Mouse (Mus musculus): ENCODE measurements around the gene Slc7a7. TPM values are rescaled to one million over a fixed set of nuclear protein-coding genes. Genes with fewer than 3 reads are reported as not detected.
"Not testable (repeated sequence)": the region's sequence is repeated elsewhere in the genome, so short reads cannot be mapped to it uniquely, and the experiment has no call there.

Gene Slc7a7
- total and polyA plus RNA-seq, 2 experiments from 2014 or later = 2.4 to 7.7 TPM

DNA sequence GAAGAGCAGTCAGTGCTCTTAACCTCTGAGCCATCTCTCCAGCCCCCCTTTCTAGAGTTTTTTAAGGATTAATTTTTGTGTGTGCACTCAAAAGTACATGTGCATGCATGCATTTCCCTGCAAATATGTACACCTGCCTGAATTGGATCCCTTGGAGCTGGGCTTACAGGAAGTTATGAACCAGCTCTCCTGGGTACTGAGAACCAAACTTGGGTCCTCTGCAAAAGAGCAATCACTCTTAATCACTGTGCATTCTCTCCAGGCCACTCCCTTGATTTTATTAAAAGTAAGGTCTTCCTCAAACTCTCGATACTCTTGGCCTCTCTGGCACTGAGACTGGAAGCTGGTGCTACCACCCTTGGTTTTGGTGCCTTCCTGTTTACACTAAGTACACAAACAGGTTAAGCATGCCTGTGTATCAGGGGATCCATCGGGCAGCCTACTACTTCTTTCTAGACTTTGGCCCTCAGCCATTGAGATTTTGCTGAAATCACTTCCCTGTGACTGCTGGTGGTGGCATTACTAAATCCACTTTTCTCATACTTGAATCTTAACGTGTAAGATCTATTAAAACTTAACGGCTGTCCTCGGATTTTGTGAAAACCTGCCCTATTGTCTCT is 52.4 kb downstream of the Slc7a7 start:
- peaks cover 47% of the 10 kb centered on the region for H3K36me3 ChIP-seq (ENCODE audit: insufficient read depth, low read length)
- no peaks in the 10 kb centered on the region for H3K9me3 ChIP-seq (ENCODE audit: low read length)
- no peaks in the 10 kb centered on the region; the same call in 1 of the 2 replicates for H3K4me1 ChIP-seq (ENCODE audit: insufficient read depth, low read length)
- TF ChIP-seq CTCF (IDR thresholded peaks at IDR 0.05) = no peak
- H3K27me3 ChIP-seq (ENCODE audit: insufficient read depth, low read length) = no peaks in the 10 kb centered on the region
- no peak overlapping the region for H3K9ac ChIP-seq (replicated peaks; ENCODE audit: low read length, poor library complexity, severe bottlenecking)
- ATAC-seq (ENCODE audit: low FRiP score) (no peak), DNase-seq (ENCODE audit: low spot score) (no peak)
- H3K27ac ChIP-seq (ENCODE audit: low read depth, low read length) = no peak overlapping the region
- 92% methylated on average over 5 of the region's 5 CpGs for WGBS
- H3K4me2 ChIP-seq (ENCODE audit: low read depth, low read length, poor library complexity, severe bottlenecking) = no peak overlapping the region
- no peak overlapping the region for H3K4me3 ChIP-seq (ENCODE audit: low read depth, low read length)

DNA sequence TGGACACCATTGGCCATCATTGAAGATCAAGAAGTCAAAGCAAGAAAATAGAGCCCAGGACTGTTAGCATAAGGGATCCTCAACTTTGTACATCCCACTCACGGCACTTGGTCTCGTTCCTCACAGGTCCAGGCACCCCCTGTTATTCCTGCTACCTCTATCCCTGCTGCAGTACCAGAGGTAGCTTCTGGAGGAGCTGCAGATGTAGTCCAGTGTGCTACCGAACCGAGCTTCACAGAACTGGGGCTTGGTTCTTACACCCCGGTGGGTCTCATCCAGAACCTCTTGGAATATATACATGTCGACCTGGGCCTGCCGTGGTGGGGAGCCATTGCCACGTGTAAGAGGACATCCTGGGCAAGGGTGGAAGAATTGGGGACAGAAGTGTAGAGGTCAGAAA is 54.4 kb downstream of the Slc7a7 start:
- no peaks in the 10 kb centered on the region for H3K27me3 ChIP-seq (ENCODE audit: insufficient read depth, low read length)
- H3K27ac ChIP-seq (ENCODE audit: low read depth, low read length) = no peak overlapping the region
- H3K4me3 ChIP-seq (ENCODE audit: low read depth, low read length) = no peak overlapping the region
- TF ChIP-seq CTCF (IDR thresholded peaks at IDR 0.05) = no peak
- H3K4me1 ChIP-seq (ENCODE audit: insufficient read depth, low read length) = no peaks in the 10 kb centered on the region; the same call in 1 of the 2 replicates
- H3K9ac ChIP-seq (replicated peaks; ENCODE audit: low read length, poor library complexity, severe bottlenecking) = no peak overlapping the region
- H3K9me3 ChIP-seq (ENCODE audit: low read length) = no peaks in the 10 kb centered on the region
- DNase-seq (ENCODE audit: low spot score) (no peak), ATAC-seq (ENCODE audit: low FRiP score) (no peak)
- H3K36me3 ChIP-seq (ENCODE audit: insufficient read depth, low read length) = peaks cover 28% of the 10 kb centered on the region
- 97% methylated on average over 8 of the region's 8 CpGs for WGBS
- H3K4me2 ChIP-seq (ENCODE audit: low read depth, low read length, poor library complexity, severe bottlenecking) = no peak overlapping the region

DNA sequence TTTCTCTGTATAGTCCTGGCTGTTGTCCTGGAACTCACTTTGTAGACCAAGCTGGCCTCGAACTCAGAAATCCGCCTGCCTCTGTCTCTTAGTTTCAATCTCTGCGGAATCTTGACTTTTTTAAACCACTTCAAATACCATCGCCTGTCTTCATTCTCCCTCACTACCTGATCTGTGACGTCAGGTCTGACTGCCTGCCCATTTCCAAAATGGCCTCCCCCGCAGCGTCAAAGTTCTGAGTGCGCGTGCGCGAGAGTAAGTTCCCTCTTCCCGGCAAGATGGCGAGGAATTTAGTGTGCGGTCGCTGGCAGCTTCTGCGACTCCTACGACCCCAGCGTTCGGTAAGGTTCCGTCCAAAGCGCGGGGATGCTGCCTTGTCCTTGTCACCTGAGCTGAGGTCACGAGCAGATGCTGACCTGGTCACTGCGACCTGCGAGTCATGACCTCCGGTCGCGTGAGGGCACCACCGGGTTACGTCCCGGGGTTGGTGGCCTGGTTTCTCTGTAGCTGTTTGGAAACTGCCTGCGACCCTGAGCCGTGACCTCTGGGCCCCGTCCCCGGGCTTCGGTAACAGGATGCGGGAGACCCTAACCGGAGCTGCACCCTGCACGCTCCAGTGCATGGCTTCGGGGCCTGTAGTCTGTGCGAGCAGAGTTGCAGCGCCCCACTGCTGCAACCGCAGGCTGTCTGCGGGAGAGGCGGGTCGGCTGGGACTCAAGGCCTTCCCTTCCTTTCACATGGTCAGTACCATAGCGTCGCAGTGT is 56.8 kb downstream of the Slc7a7 start, which contains the start of gene Oxa1l:
Gene Oxa1l (plus strand): TSS at position 258 of the 764 bp plus-strand sequence.
- WGBS = under 1% methylated on average over 48 of the region's 48 CpGs
- peak; percentile 50 for TF ChIP-seq CTCF (IDR thresholded peaks at IDR 0.05)

DNA sequence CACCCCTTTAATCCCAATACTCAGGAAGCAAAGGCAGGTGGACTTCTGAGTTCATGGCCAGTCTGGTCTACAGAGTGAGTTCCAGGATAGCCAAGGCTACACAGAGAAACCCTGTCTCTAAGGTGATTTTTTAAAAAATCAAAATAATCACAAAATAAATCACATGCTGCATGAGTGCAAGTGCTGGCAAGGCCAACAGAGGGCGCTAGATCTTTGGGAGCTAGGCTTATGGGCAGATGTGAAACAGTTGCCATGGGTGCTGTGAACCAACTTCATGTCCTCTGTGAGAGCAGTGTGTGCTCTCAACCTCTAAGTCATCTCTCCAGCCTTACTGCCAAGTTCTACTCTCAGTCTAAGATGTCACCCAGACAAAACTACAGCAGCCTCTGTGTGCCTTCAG is 63.2 kb downstream of the Slc7a7 start:
- no peak for DNase-seq (ENCODE audit: low spot score)
- no peaks in the 10 kb centered on the region for H3K36me3 ChIP-seq (ENCODE audit: insufficient read depth, low read length)
- no peak overlapping the region for H3K27ac ChIP-seq (ENCODE audit: low read depth, low read length)
- WGBS = 46% methylated on average over 1 of the region's 1 CpGs
- no peaks in the 10 kb centered on the region for H3K4me1 ChIP-seq (ENCODE audit: insufficient read depth, low read length)
- H3K9me3 ChIP-seq (ENCODE audit: low read length) = no peaks in the 10 kb centered on the region
- ATAC-seq (ENCODE audit: low FRiP score) = no peak
- no peak overlapping the region for H3K4me2 ChIP-seq (ENCODE audit: low read depth, low read length, poor library complexity, severe bottlenecking)
- H3K9ac ChIP-seq (replicated peaks; ENCODE audit: low read length, poor library complexity, severe bottlenecking) = no peak overlapping the region
- H3K27me3 ChIP-seq (ENCODE audit: insufficient read depth, low read length) = no peaks in the 10 kb centered on the region
- no peak overlapping the region for H3K4me3 ChIP-seq (ENCODE audit: low read depth, low read length)
- TF ChIP-seq CTCF (IDR thresholded peaks at IDR 0.05) = 0 out of 2 replicates have a peak, but pooled peaks have one; percentile 5

More for the DNA sequence above, 56.8 kb downstream of the Slc7a7 start, which contains the start of gene Oxa1l:
- DNase-seq (ENCODE audit: low spot score) (peak; percentile 95), ATAC-seq (ENCODE audit: low FRiP score) (peak; percentile 91)
- Histone ChIP-seq H3K9me3 (ENCODE audit: low read length) (no peaks in the 10 kb centered on the region), H3K27me3 (ENCODE audit: insufficient read depth, low read length) (no peaks in the 10 kb centered on the region), H3K4me1 (ENCODE audit: insufficient read depth, low read length) (no peaks in the 10 kb centered on the region; the same call in 1 of the 2 replicates), H3K36me3 (ENCODE audit: insufficient read depth, low read length) (peaks cover 9% of the 10 kb centered on the region; the same call in 1 of the 2 replicates), H3K4me3 (ENCODE audit: low read depth, low read length) (peak within 1 kb of the TSS; percentile 89), H3K27ac (ENCODE audit: low read depth, low read length) (peak within 1 kb of the TSS; percentile 82), H3K9ac (replicated peaks; ENCODE audit: low read length, poor library complexity, severe bottlenecking) (peak within 1 kb of the TSS; percentile 84), H3K4me2 (ENCODE audit: low read depth, low read length, poor library complexity, severe bottlenecking) (peak within 1 kb of the TSS; percentile 80)

DNA sequence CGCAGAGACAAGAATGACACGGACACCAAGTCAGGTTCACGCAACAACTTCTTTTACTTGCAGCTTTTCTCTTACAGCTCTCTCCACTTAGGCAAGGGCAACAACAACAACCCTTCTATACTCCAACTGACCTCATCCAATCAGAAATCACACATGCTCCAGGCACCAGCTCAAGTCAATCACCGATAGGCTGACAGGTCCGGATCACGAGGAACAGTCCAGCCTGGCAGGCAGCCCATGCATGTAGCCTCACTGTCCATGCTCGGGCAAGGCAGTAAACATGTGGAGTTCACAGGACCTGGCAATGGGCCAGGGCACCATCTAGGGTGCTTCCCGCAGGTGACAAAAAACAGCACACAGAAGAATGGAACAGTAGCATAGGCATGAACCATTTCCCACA is 65.3 kb downstream of the Slc7a7 start:
- Histone ChIP-seq H3K4me1 (ENCODE audit: insufficient read depth, low read length) (no peaks in the 10 kb centered on the region), H3K36me3 (ENCODE audit: insufficient read depth, low read length) (no peaks in the 10 kb centered on the region), H3K4me2 (ENCODE audit: low read depth, low read length, poor library complexity, severe bottlenecking) (no peak overlapping the region), H3K27me3 (ENCODE audit: insufficient read depth, low read length) (no peaks in the 10 kb centered on the region), H3K9ac (replicated peaks; ENCODE audit: low read length, poor library complexity, severe bottlenecking) (no peak overlapping the region), H3K4me3 (ENCODE audit: low read depth, low read length) (no peak overlapping the region), H3K9me3 (ENCODE audit: low read length) (0 out of 2 replicates have a peak, but pooled peaks cover 3% of the 10 kb centered on the region), H3K27ac (ENCODE audit: low read depth, low read length) (no peak overlapping the region)
- ATAC-seq (ENCODE audit: low FRiP score) (no peak), DNase-seq (ENCODE audit: low spot score) (no peak)
- 89% methylated on average over 8 of the region's 8 CpGs for WGBS
- TF ChIP-seq CTCF (IDR thresholded peaks at IDR 0.05) = no peak

DNA sequence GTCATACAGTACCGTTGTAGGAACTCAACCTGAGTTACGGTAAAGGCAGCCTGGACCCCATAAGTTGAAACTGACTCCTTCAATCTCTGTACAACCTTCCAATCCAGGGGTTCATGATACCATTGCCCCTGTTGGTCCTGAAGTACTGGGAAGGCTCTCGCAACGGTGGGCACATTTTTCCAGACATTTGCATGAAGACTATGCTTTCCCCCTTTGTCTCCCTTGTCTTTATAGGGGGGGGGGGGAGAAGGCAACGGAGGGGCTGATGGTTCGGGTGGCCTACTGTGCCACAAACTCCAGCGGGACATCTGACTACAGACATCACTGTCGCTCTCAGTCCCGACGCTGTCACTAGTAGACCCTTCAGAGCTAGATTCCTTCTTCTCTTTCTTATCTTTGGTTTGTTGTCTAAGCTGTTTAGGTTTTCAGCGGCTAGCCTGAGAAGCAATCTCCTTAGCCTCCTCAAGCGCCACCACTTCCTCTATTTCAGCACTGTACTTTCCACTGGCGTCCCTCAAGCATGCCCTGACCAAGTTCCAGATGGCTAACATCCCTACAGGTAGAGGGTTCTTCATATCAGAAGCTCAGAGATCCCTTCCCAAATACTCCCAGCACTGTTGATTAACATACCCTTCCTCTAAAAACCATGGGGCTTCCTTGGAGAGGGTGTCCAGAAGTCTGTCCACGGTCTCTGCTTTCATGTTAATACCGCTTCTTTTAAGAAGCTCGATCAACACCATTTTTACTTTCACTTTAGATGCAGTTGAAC is 66.6 kb downstream of the Slc7a7 start:
- WGBS = 96% methylated on average over 16 of the region's 16 CpGs
- not testable (repeated sequence) for H3K4me2 ChIP-seq (ENCODE audit: low read depth, low read length, poor library complexity, severe bottlenecking); H3K27ac ChIP-seq (ENCODE audit: low read depth, low read length); H3K4me1 ChIP-seq (ENCODE audit: insufficient read depth, low read length); ATAC-seq (ENCODE audit: low FRiP score); H3K4me3 ChIP-seq (ENCODE audit: low read depth, low read length); H3K9me3 ChIP-seq (ENCODE audit: low read length); DNase-seq (ENCODE audit: low spot score); H3K9ac ChIP-seq (replicated peaks; ENCODE audit: low read length, poor library complexity, severe bottlenecking); H3K27me3 ChIP-seq (ENCODE audit: insufficient read depth, low read length); H3K36me3 ChIP-seq (ENCODE audit: insufficient read depth, low read length)

- H3K4me2 ChIP-seq (ENCODE audit: low read depth, low read length, poor library complexity, severe bottlenecking); H3K4me1 ChIP-seq (ENCODE audit: insufficient read depth, low read length); H3K4me3 ChIP-seq (ENCODE audit: low read depth, low read length); H3K9me3 ChIP-seq (ENCODE audit: low read length); DNase-seq (ENCODE audit: low spot score); H3K9ac ChIP-seq (replicated peaks; ENCODE audit: low read length, poor library complexity, severe bottlenecking); H3K27ac ChIP-seq (ENCODE audit: low read depth, low read length); H3K36me3 ChIP-seq (ENCODE audit: insufficient read depth, low read length); ATAC-seq (ENCODE audit: low FRiP score); H3K27me3 ChIP-seq (ENCODE audit: insufficient read depth, low read length): not testable (repeated sequence)
- 38% methylated on average over 2 of the region's 2 CpGs for WGBS
Measured at GRCm38 (mm10) chr14:54341807-54342206, 75.8 kb downstream of the Slc7a7 start.
